Mouse (Mus musculus) hindbrain, embryonic 11.5 days (tissue): ENCODE measurements around the gene S100a6. TPM values are rescaled to one million over a fixed set of nuclear protein-coding genes. Genes with fewer than 3 reads are reported as not detected.

Source experiments
- polyA plus RNA-seq: library from polyadenylated mRNA; unstranded; fragments of >200 nt; fragmentation: Nextera tagmentation; extraction: Ambion mirVana; gene quantifications from 2 replicates; pipeline ENCODE4 v1.2.1, GENCODE M21; 2014

The S100a6 gene
- polyA plus RNA-seq, 1 experiment from 2014 or later = 25.9 TPM

Other genes starting within 250 kb of the S100a6 start
- gene Slc27a3, start 222.9 kb upstream of the S100a6 start, polyA plus RNA-seq = 13.5 and 14.8 TPM in 2 replicates
- 34.2 and 34.7 TPM in 2 replicates for gene Ints3, start 179.3 kb upstream of the S100a6 start, polyA plus RNA-seq
- gene Npr1, start 147.0 kb upstream of the S100a6 start, polyA plus RNA-seq = 2.5 and 3.7 TPM in 2 replicates
- 364 and 368 TPM in 2 replicates for gene Ilf2, start 136.8 kb upstream of the S100a6 start, polyA plus RNA-seq
- gene Snapin, start 121.8 kb upstream of the S100a6 start, polyA plus RNA-seq = 72.3 and 77.9 TPM in 2 replicates
- gene Chtop, start 103.4 kb upstream of the S100a6 start, polyA plus RNA-seq = 138 and 143 TPM in 2 replicates
- gene S100a1, start 98.5 kb upstream of the S100a6 start, polyA plus RNA-seq = 8.4 and 9.8 TPM in 2 replicates
- gene S100a13, start 98.4 kb upstream of the S100a6 start, polyA plus RNA-seq = 10.9 and 15.0 TPM in 2 replicates
- gene S100a14, start 86.0 kb upstream of the S100a6 start, polyA plus RNA-seq = not detected in 2 replicates
- gene S100a16, start 75.6 kb upstream of the S100a6 start, polyA plus RNA-seq = 57.0 and 59.8 TPM in 2 replicates
- 0.39 TPM in 1 of 2 replicates, not detected in the other for gene S100a3, start 52.3 kb upstream of the S100a6 start, polyA plus RNA-seq
- gene S100a2, start 22.6 kb upstream of the S100a6 start, polyA plus RNA-seq = not detected in 2 replicates
- gene Gm42674, start 11.0 kb upstream of the S100a6 start, polyA plus RNA-seq = not detected in 2 replicates
- gene S100a4, start 9.1 kb upstream of the S100a6 start, polyA plus RNA-seq = 0.91 and 1.4 TPM in 2 replicates
- gene S100a5, start 4.4 kb upstream of the S100a6 start, polyA plus RNA-seq = not detected in 2 replicates
- not detected in 2 replicates for gene S100a7a, start 41.1 kb downstream of the S100a6 start, polyA plus RNA-seq
- 2.8 and 4.2 TPM in 2 replicates for gene S100a8, start 56.1 kb downstream of the S100a6 start, polyA plus RNA-seq
- gene S100a9, start 82.8 kb downstream of the S100a6 start, polyA plus RNA-seq = 0.86 and 3.1 TPM in 2 replicates
- not detected in 2 replicates for gene Pglyrp4, start 114.0 kb downstream of the S100a6 start, polyA plus RNA-seq
- not detected in 2 replicates for gene Gm5849, start 165.0 kb downstream of the S100a6 start, polyA plus RNA-seq